Mouse (Mus musculus): ENCODE measurements around the gene Tnip2.

Tnip2 gene

GRCm38 (mm10) chr5:34523958-34524485, 10.2 kb upstream of the Tnip2 start:
- DNase-seq (ENCODE audit: low spot score), result no peak

GRCm38 (mm10) chr5:34521337-34521736, 7.5 kb upstream of the Tnip2 start:
- DNase-seq (ENCODE audit: low spot score), result no peak

GRCm38 (mm10) chr5:34520458-34521209, 6.8 kb upstream of the Tnip2 start:
- no peak for DNase-seq (ENCODE audit: low spot score)

GRCm38 (mm10) chr5:34519389-34519910, 5.7 kb upstream of the Tnip2 start:
- no peak for DNase-seq (ENCODE audit: low spot score)

GRCm38 (mm10) chr5:34517913-34518312, 4.1 kb upstream of the Tnip2 start:
- peak; percentile 85 for DNase-seq (ENCODE audit: low spot score)

GRCm38 (mm10) chr5:34515096-34515495, 1.3 kb upstream of the Tnip2 start:
- DNase-seq (ENCODE audit: low spot score), result no peak

GRCm38 (mm10) chr5:34514218-34514566, 401 bp upstream of the Tnip2 start:
- DNase-seq (ENCODE audit: low spot score), result no peak

GRCm38 (mm10) chr5:34512486-34512885, 1.3 kb downstream of the Tnip2 start:
- no peak for DNase-seq (ENCODE audit: low spot score)

GRCm38 (mm10) chr5:34502821-34503220, 11.0 kb downstream of the Tnip2 start:
- no peak for DNase-seq (ENCODE audit: low spot score)

- DNase-seq (ENCODE audit: low spot score), result no peak
Measured at GRCm38 (mm10) chr5:34502411-34502810, 11.4 kb downstream of the Tnip2 start.

- DNase-seq (ENCODE audit: low spot score), result no peak
Measured at GRCm38 (mm10) chr5:34501588-34501987, 12.2 kb downstream of the Tnip2 start.

GRCm38 (mm10) chr5:34500886-34501285, 12.9 kb downstream of the Tnip2 start:
- no peak for DNase-seq (ENCODE audit: low spot score)

GRCm38 (mm10) chr5:34496745-34497144, 17.0 kb downstream of the Tnip2 start:
- DNase-seq (ENCODE audit: low spot score), result no peak

- DNase-seq (ENCODE audit: low spot score), result no peak
Measured at GRCm38 (mm10) chr5:34489418-34489787, 24.4 kb downstream of the Tnip2 start.

GRCm38 (mm10) chr5:34488741-34489417, 24.9 kb downstream of the Tnip2 start:
- DNase-seq (ENCODE audit: low spot score), result no peak

GRCm38 (mm10) chr5:34487320-34488090, 26.3 kb downstream of the Tnip2 start:
- DNase-seq (ENCODE audit: low spot score), result no peak

GRCm38 (mm10) chr5:34485731-34486130, 28.1 kb downstream of the Tnip2 start:
- DNase-seq (ENCODE audit: low spot score), result no peak

GRCm38 (mm10) chr5:34480926-34481325, 32.9 kb downstream of the Tnip2 start:
- no peak for DNase-seq (ENCODE audit: low spot score)

- DNase-seq (ENCODE audit: low spot score), result no peak
Measured at GRCm38 (mm10) chr5:34468039-34468775, 45.6 kb downstream of the Tnip2 start.

- DNase-seq (ENCODE audit: low spot score), result no peak
Measured at GRCm38 (mm10) chr5:34466648-34467047, 47.1 kb downstream of the Tnip2 start.

- DNase-seq (ENCODE audit: low spot score), result no peak
Measured at GRCm38 (mm10) chr5:34466079-34466478, 47.7 kb downstream of the Tnip2 start.

GRCm38 (mm10) chr5:34461841-34462240, 52.0 kb downstream of the Tnip2 start:
- DNase-seq (ENCODE audit: low spot score), result peak; percentile 41

Data from retina, embryonic 14.5 days (tissue).